Mouse (Mus musculus) stomach, embryonic 14.5 days (tissue): ENCODE data around the gene Syn1. TPM values are rescaled to one million over a fixed set of nuclear protein-coding genes. Genes with fewer than 3 reads are reported as not detected.

Source experiments
- ATAC-seq: fragments of 200-750 bp; cut with Nextera tagmentation; 2 replicates; pipeline ENCODE4 v1.8.0; 2017; ENCODE audit warnings: low read depth, moderate TSS enrichment; ENCODE audit not compliant: insufficient number of reproducible peaks, insufficient read depth, low FRiP score
- H3K27ac ChIP-seq: fragments of 300-500 bp; sonication (generic); 2 replicates; pipeline ENCODE4 v1.5.1; 2014; ENCODE audit warnings: mild to moderate bottlenecking, low read length, moderate library complexity, mixed read lengths
- H3K27me3 ChIP-seq: fragments of 300-500 bp; sonication (generic); 2 replicates; pipeline ENCODE4 v1.6.1; 2014; ENCODE audit warnings: low read length, control low read depth, mixed read lengths; ENCODE audit not compliant: control insufficient read depth, insufficient read depth
- H3K36me3 ChIP-seq: fragments of 300-500 bp; sonication (generic); 2 replicates; pipeline ENCODE4 v1.6.1; 2014; ENCODE audit warnings: mild to moderate bottlenecking, control low read depth, low read length, moderate library complexity, mixed read lengths; ENCODE audit not compliant: control insufficient read depth, insufficient read depth
- H3K4me1 ChIP-seq: fragments of 300-500 bp; sonication (generic); 2 replicates; pipeline ENCODE4 v1.6.1; 2014; ENCODE audit warnings: low read length, control low read depth, mixed read lengths; ENCODE audit not compliant: control insufficient read depth, insufficient read depth
- H3K4me2 ChIP-seq: fragments of 300-500 bp; sonication (generic); replicated peaks from 2 replicates; pipeline ENCODE4 v1.6.1; 2014; ENCODE audit warnings: low read depth, low read length, control low read depth
- H3K4me3 ChIP-seq: fragments of 300-500 bp; sonication (generic); 2 replicates; pipeline ENCODE4 v1.5.1; 2014; ENCODE audit warnings: low read depth, low read length, control low read depth
- H3K9ac ChIP-seq: fragments of 300-500 bp; sonication (generic); replicated peaks from 2 replicates; pipeline ENCODE4 v1.6.1; 2014; ENCODE audit warnings: low read depth, mild to moderate bottlenecking, control low read depth, low read length, moderate library complexity, mixed read lengths
- H3K9me3 ChIP-seq: fragments of 300-500 bp; sonication (generic); 2 replicates; pipeline ENCODE4 v1.6.1; 2016; ENCODE audit warnings: low read depth, low read length, control low read depth; ENCODE audit not compliant: control insufficient read depth
- WGBS: fragments of 180-500 bp; shearing (Covaris S2); extraction: QIAGEN DNeasy Blood & Tissue Kit; methylation state at CpG from one replicate; pipeline ENCODE4 v1.1.7; 2014; 5-methylcytosine and 5-hydroxymethylcytosine counted together
- polyA plus RNA-seq: library from polyadenylated mRNA; unstranded; fragments of >200 nt; fragmentation: Nextera tagmentation; extraction: Ambion mirVana; gene quantifications from 2 replicates; pipeline ENCODE4 v1.2.1, GENCODE M21; 2014

The Syn1 gene
- polyA plus RNA-seq: 2.3 and 2.8 TPM in 2 replicates

GRCm38 (mm10) chrX:20920844-20921364, at the start of gene Syn1:
Syn1 (minus strand) TSS chrX:20921004.
- peak within 1 kb of the TSS; percentile 72 for H3K4me2 ChIP-seq
- 9% methylated on average over 25 of the region's 44 CpGs for WGBS
- H3K36me3 ChIP-seq: no peaks in the 10 kb centered on the region; the same call in 1 of the 2 replicates
- no peak within 1 kb of the TSS for H3K9ac ChIP-seq
- no peaks in the 10 kb centered on the region for H3K4me1 ChIP-seq
- H3K27me3 ChIP-seq: no peaks in the 10 kb centered on the region
- H3K4me3 ChIP-seq: peak within 1 kb of the TSS; percentile 35
- H3K9me3 ChIP-seq: no peaks in the 10 kb centered on the region
- no peak within 1 kb of the TSS for H3K27ac ChIP-seq
- peak; percentile 93 for ATAC-seq

- WGBS: 17% methylated on average over 57 of the region's 57 CpGs
- Histone ChIP-seq H3K9me3 (no peaks in the 10 kb centered on the region), H3K27me3 (no peaks in the 10 kb centered on the region), H3K36me3 (peaks cover 2% of the 10 kb centered on the region; the same call in 1 of the 2 replicates), H3K4me1 (no peaks in the 10 kb centered on the region), H3K4me2 (peak within 1 kb of the TSS; percentile 36), H3K9ac (no peak within 1 kb of the TSS), H3K27ac (peak within 1 kb of the TSS; percentile 67), H3K4me3 (peak within 1 kb of the TSS; percentile 45)
- ATAC-seq: peak; percentile 95
These were observed 40.9 kb upstream of the Syn1 start, which contains the start of gene Uxt for GRCm38 (mm10) chrX:20961477-20962378. Uxt (minus strand) TSS chrX:20962017.

GRCm38 (mm10) chrX:20950191-20950880, 29.5 kb upstream of the Syn1 start, which contains the start of gene Elk1:
Elk1 (minus strand) TSS chrX:20950608.
- Histone ChIP-seq H3K4me2 (peak within 1 kb of the TSS; percentile 42), H3K27ac (no peak within 1 kb of the TSS), H3K36me3 (no peaks in the 10 kb centered on the region), H3K9me3 (no peaks in the 10 kb centered on the region), H3K27me3 (no peaks in the 10 kb centered on the region), H3K4me1 (no peaks in the 10 kb centered on the region), H3K4me3 (peak within 1 kb of the TSS; percentile 55), H3K9ac (no peak within 1 kb of the TSS; the same call in 1 of the 2 replicates)
- ATAC-seq: peak; percentile 97
- 15% methylated on average over 30 of the region's 30 CpGs for WGBS

GRCm38 (mm10) chrX:20946055-20946454, 25.3 kb upstream of the Syn1 start:
- H3K27me3 ChIP-seq: no peaks in the 10 kb centered on the region
- 14% methylated on average over 4 of the region's 4 CpGs for WGBS
- no peak overlapping the region for H3K4me3 ChIP-seq

GRCm38 (mm10) chrX:20931963-20932362, 11.2 kb upstream of the Syn1 start:
- Histone ChIP-seq H3K27me3 (no peaks in the 10 kb centered on the region), H3K27ac (no peak overlapping the region), H3K9ac (no peak overlapping the region), H3K4me1 (no peaks in the 10 kb centered on the region), H3K4me2 (no peak overlapping the region), H3K9me3 (no peaks in the 10 kb centered on the region), H3K36me3 (no peaks in the 10 kb centered on the region; the same call in 1 of the 2 replicates), H3K4me3 (no peak overlapping the region)
- WGBS: 90% methylated on average over 1 of the region's 1 CpGs
- no peak for ATAC-seq

More at GRCm38 (mm10) chrX:20946055-20946454, 25.3 kb upstream of the Syn1 start:
- Histone ChIP-seq H3K36me3 (no peaks in the 10 kb centered on the region), H3K4me2 (no peak overlapping the region), H3K4me1 (no peaks in the 10 kb centered on the region), H3K27ac (no peak overlapping the region), H3K9ac (no peak overlapping the region), H3K9me3 (no peaks in the 10 kb centered on the region)
- ATAC-seq: no peak

GRCm38 (mm10) chrX:20931364-20931763, 10.6 kb upstream of the Syn1 start, which contains the start of gene Cfp:
Cfp (minus strand) TSS chrX:20931555.
- Histone ChIP-seq H3K36me3 (no peaks in the 10 kb centered on the region; the same call in 1 of the 2 replicates), H3K9me3 (no peaks in the 10 kb centered on the region), H3K27ac (no peak within 1 kb of the TSS), H3K9ac (no peak within 1 kb of the TSS), H3K4me2 (no peak within 1 kb of the TSS), H3K4me3 (no peak within 1 kb of the TSS), H3K27me3 (no peaks in the 10 kb centered on the region), H3K4me1 (no peaks in the 10 kb centered on the region)
- no peak for ATAC-seq
- WGBS: 65% methylated on average over 1 of the region's 1 CpGs

- no peak overlapping the region for H3K4me2 ChIP-seq
- WGBS: 86% methylated on average over 1 of the region's 1 CpGs
- H3K27me3 ChIP-seq: no peaks in the 10 kb centered on the region
- no peaks in the 10 kb centered on the region; the same call in 1 of the 2 replicates for H3K36me3 ChIP-seq
- H3K4me3 ChIP-seq: no peak overlapping the region
- no peaks in the 10 kb centered on the region for H3K9me3 ChIP-seq
- ATAC-seq: no peak
- no peak overlapping the region for H3K27ac ChIP-seq
- H3K4me1 ChIP-seq: no peaks in the 10 kb centered on the region
- no peak overlapping the region for H3K9ac ChIP-seq
These were observed 9.1 kb upstream of the Syn1 start for GRCm38 (mm10) chrX:20929859-20930258.

GRCm38 (mm10) chrX:20924976-20925375, 4.2 kb upstream of the Syn1 start:
- Histone ChIP-seq H3K27ac (no peak overlapping the region), H3K4me1 (no peaks in the 10 kb centered on the region), H3K27me3 (no peaks in the 10 kb centered on the region), H3K4me3 (no peak overlapping the region), H3K4me2 (no peak overlapping the region), H3K36me3 (no peaks in the 10 kb centered on the region; the same call in 1 of the 2 replicates), H3K9me3 (no peaks in the 10 kb centered on the region), H3K9ac (no peak overlapping the region)
- no peak for ATAC-seq
